Mouse (Mus musculus) mouse trophoblast stem cell (cell line): ENCODE measurements around the gene Rarres1.

Source experiments
- in situ Hi-C, 2 experiments: fragments of 300-500 bp; cut with MseI, MboI; formaldehyde crosslinking; loops; 2 replicates in 1 of 2; 3 replicates in 1 of 2; pipeline ENCODE4 v1.15.1; 2025

The Rarres1 gene

GRCm38 (mm10) chr3:67429338-67429998 lies 85.9 kb downstream of the Rarres1 start:
- in situ Hi-C loops: no loop called here
